Mouse (Mus musculus) kidney, adult 9 months (tissue): ENCODE results near the gene Slc20a1.

Experiments used
- DNase-seq: peaks from one replicate; pipeline ENCODE4 v3.0.0; 2022

Gene Slc20a1

DNA sequence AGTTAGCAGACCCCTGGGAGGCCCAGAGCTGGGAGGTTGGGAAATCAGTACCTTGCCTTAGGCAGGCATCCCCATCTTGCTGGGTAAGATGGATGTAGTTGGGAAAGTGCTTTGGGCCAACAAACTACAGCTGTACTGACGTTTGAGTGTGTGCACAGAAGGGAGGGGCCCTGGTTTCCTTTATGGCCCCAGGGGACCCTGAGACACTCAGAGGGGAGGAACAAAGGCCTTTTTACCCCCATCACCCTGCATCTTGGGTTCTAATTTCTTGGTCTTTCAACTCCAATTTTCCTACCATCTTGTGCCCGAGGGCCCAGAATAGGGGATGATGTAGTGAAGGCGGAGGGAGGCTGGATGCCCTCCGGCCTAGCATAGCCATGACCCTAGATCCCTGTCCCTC is 57.4 kb downstream of the Slc20a1 start:
- DNase-seq, result no peak

DNA sequence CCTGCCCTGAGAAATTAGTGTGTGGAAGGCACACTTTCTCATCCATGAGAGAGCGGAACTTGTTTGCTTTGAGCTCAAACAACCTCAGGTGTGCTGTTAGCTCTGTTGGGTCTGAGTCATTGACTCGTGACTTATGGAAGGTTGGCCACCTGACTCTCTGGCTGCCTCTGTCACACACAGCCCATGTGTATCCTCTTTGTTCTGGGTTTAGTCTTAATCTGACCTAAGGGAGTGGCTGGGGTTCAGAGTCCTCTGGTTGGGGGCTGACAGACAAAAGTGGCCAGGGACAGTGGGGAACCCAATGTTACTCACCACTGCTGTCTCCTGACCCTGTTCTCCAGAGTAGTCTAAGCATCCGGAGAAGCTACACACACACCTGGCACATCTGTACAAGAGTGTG is 59.5 kb downstream of the Slc20a1 start:
- no peak for DNase-seq

DNA sequence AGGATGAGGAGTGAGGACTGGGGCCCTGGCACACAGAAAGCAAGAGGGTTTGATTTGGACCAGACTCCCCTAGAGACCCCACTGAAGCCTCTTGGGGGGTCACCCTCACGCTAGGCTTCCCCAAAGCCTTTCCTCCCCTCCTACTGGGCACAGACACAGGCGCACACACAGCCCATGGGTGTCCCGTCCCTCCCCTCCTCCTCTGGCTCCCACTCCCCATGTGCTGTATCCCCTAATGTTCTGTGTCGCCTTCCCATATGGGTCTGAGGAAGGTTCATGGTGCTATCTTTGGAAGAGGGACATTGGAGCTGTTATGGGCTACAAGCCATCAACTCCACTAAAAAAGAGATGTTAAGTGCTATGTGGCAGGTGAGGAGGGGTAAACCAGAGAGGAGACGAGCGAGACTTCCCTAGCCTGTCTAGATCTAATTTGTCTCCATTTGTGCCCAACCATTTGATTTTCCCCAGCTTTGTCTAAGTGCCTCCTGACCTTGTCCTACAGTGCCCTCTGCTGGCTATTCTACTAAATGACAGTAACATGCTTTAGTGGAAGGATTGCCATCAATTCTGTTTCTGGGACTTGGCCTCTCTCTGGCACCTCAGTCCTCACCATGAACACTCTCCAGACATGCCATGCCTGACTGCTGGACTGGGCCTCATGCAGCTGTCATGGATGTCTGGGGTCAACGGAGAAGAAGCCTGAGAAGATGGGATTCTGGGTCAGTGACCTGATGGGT is 60.1 kb downstream of the Slc20a1 start:
- peak; percentile 84 for DNase-seq

DNA sequence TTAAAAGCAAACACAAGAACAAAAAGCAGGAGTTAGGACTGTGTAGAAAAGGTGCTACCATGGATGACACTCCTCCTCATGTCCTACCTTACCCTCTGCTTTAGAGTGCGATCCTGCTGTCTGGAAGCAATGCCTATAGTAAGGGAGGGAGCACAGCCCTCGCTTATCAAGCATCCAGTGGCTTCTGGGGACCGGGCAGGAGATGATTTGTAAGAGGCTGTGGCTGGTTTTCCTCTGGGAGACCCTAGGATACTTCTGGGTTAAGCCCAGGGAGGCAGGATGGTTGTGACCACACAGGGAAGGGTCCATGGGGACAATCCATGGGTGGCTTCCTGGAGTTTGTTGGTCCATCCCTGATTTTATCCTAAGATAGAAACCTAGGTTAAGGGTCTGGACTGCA is 62.1 kb downstream of the Slc20a1 start:
- no peak for DNase-seq
